Mouse (Mus musculus): ENCODE data around the gene Gm49387.

Gm49387 gene

GRCm38 (mm10) chr14:31531506-31532148 is 109.1 kb downstream of the Gm49387 start:
- no peak for DNase-seq (ENCODE audit: low read depth, low spot score)

GRCm38 (mm10) chr14:31530847-31531246 is 109.8 kb downstream of the Gm49387 start:
- DNase-seq (ENCODE audit: low read depth, low spot score), result no peak

- no peak for DNase-seq (ENCODE audit: low read depth, low spot score)
Measured at GRCm38 (mm10) chr14:31525040-31525810, 115.5 kb downstream of the Gm49387 start.

- DNase-seq (ENCODE audit: low read depth, low spot score), result no peak
Measured at GRCm38 (mm10) chr14:31521318-31521717, 119.4 kb downstream of the Gm49387 start.

- no peak for DNase-seq (ENCODE audit: low read depth, low spot score)
Measured at GRCm38 (mm10) chr14:31519165-31519564, 121.5 kb downstream of the Gm49387 start.

- DNase-seq (ENCODE audit: low read depth, low spot score), result no peak
Measured at GRCm38 (mm10) chr14:31515895-31516294, 124.8 kb downstream of the Gm49387 start.

GRCm38 (mm10) chr14:31510322-31510721 is 130.4 kb downstream of the Gm49387 start:
- DNase-seq (ENCODE audit: low read depth, low spot score), result no peak

GRCm38 (mm10) chr14:31509911-31510310 is 130.8 kb downstream of the Gm49387 start:
- no peak for DNase-seq (ENCODE audit: low read depth, low spot score)

- DNase-seq (ENCODE audit: low read depth, low spot score), result no peak
Measured at GRCm38 (mm10) chr14:31506456-31506855, 134.2 kb downstream of the Gm49387 start.

GRCm38 (mm10) chr14:31503406-31503805 is 137.3 kb downstream of the Gm49387 start:
- no peak for DNase-seq (ENCODE audit: low read depth, low spot score)
